Mouse (Mus musculus) gastrocnemius, adult 2 months (tissue): ENCODE results near the gene Mlx. TPM values are rescaled to one million over a fixed set of nuclear protein-coding genes. Genes with fewer than 3 reads are reported as not detected.
A peak's percentile ranks its signal among the peaks of the same experiment; 100 is the strongest.

Experiments used
- DNase-seq: peaks from one replicate; pipeline ENCODE4 v3.0.0; 2022
- H3K27ac ChIP-seq: fragments of 200-600 bp; 2 replicates; pipeline ENCODE4 v1.8.1; 2022; ENCODE audit warnings: mild to moderate bottlenecking
- H3K4me3 ChIP-seq: fragments of 200-600 bp; 2 replicates; pipeline ENCODE4 v1.8.1; 2022; ENCODE audit warnings: mild to moderate bottlenecking, moderate library complexity
- CTCF ChIP-seq: fragments of 200-600 bp; IDR thresholded peaks from 2 replicates; pipeline ENCODE4 v1.8.1; 2022; ENCODE audit warnings: antibody characterized with exemption, mild to moderate bottlenecking, moderate library complexity
- intact Hi-C: fragments of 180-260 bp; cut with DNase I; formaldehyde crosslinking; loops from one replicate; pipeline ENCODE4 v1.15.1; 2025
- microRNA-seq: library from miRNA; unstranded; fragments of <30 nt; microRNA quantifications from one replicate; pipeline ENCODE4 v1.2.0, GENCODE M21; 2021
- total RNA-seq, 2 experiments: library from RNA; stranded (reverse); gene quantifications; 2 replicates each; pipeline ENCODE4 v1.2.3; 2021

Mlx gene
- total RNA-seq, 2 experiments from 2014 or later: 12.5 to 14.4 TPM

DNA sequence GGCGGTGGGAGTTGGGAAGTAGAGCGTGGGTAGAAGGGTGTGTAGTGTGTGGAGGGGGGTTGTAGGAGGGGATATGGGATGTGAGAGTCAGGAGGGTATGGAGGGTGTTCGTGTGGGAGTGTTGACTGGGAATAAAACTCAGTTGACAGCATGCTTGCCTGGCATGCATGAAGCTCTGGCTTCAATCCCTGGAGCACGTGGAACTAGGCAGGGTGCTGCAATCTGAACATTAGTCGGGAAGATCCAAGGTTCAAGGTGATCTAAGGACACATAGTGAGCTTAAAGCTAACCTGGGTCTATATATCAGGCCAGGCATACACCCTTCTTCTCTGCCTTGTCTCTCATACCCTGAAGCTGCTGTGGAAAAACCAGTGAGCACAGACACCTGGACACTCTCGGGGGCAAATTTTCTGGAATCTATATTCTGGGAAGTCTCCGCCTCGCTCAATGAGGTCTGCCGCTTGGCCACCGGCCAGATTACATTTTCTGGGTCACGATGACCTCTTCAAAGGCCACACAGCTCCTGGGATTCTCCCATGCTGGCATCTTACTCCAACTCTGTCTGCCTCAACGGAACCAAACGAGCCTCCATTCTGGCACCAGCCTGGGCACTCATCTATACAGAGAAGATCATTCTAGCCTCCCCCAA lies 47.3 kb downstream of the Mlx start:
- H3K4me3 ChIP-seq: no peak overlapping the region
- DNase-seq: peak; percentile 30
- no peak for TF ChIP-seq CTCF
- peak overlapping the region; percentile 57 for H3K27ac ChIP-seq
- intact Hi-C loops: no loop called here

DNA sequence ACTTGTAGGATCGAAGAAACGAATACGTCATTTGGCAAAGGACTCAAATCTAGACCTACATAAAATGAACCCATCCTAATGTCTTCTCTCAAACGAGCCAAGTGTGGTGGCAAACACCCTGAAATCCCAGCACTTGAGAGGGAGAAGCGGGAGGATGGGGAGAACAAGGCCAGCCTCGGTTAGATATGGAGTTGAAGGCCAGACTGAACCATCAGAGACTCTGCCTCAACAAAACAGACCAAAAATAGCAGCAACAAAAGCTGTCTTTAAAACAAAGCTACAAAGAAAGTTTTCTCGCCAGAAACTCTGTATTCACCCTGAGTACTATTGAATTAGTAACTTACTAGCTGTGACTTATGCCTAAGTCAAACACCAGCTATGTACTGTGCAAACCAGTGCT lies 49.9 kb downstream of the Mlx start:
- no peak overlapping the region for H3K27ac ChIP-seq
- DNase-seq: no peak
- no peak for TF ChIP-seq CTCF
- H3K4me3 ChIP-seq: no peak overlapping the region
- intact Hi-C loops: no loop called here

DNA sequence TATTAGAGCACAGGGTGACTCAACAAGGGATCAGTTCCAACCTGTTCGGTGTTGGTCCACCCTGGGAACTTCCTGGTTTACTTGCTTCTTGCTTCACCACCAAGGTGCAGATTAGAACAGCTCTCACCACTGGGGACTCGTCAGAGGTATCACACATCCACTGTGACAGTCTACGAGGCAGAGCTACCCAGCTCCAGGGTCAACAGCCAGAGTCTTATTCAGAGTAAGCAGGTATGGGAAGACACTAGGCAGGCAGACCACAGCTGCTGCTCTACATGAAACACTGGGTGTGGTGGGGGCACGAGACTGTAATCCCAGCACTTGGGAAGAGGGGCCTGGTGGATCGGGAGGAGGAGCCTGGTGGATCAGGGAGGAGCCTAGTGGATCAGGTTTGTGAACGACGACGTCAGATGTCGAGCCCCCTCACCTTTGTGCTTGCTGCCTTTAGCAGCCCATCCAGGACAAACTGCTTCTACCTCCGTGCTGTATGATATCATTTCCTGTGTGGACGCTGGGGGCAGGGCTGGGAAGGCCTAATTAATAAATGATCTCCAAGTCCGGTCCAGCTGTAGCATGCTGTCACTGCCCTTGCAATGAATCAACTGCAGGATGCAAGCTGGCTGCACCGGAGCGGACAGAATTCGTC lies 51.6 kb downstream of the Mlx start:
- peak overlapping the region; percentile 47 for H3K4me3 ChIP-seq
- no peak for TF ChIP-seq CTCF
- intact Hi-C loops: no loop called here
- no peak overlapping the region for H3K27ac ChIP-seq
- DNase-seq: no peak

GRCm38 (mm10) chr11:101140164-101140819 lies 53.2 kb downstream of the Mlx start:
- peak overlapping the region; percentile 65 for H3K4me3 ChIP-seq
- intact Hi-C loops: no loop called here
- DNase-seq: peak; percentile 41
- no peak for TF ChIP-seq CTCF
- H3K27ac ChIP-seq: peak overlapping the region; percentile 58; the same call in 1 of the 2 replicates

- no peak overlapping the region for H3K4me3 ChIP-seq
- no peak for DNase-seq
- H3K27ac ChIP-seq: no peak overlapping the region
- no peak for TF ChIP-seq CTCF
- intact Hi-C loops: no loop called here
Observed at GRCm38 (mm10) chr11:101141088-101141487, 54.0 kb downstream of the Mlx start.

Small RNA genes within 50 kb of the gene (microRNA-seq; reads per million reads assigned to microRNA genes)
- gene Gm27626: not detected

Other genes starting within 250 kb of the Mlx start
- gene Stat5b, start 236.6 kb upstream of the Mlx start, total RNA-seq: 100 to 1,000 TPM; 139 to 145 TPM
- 10 to 100 TPM; 11.7 to 15.8 TPM for gene Stat5a, start 227.9 kb upstream of the Mlx start, total RNA-seq
- 10 to 100 TPM; 40.6 to 44.2 TPM for gene Stat3, start 147.7 kb upstream of the Mlx start, total RNA-seq
- 100 to 1,000 TPM; 133 to 149 TPM for gene Cavin1, start 116.4 kb upstream of the Mlx start, total RNA-seq
- gene Atp6v0a1, start 77.8 kb upstream of the Mlx start, total RNA-seq: 10 to 100 TPM; 59.6 to 65.2 TPM
- gene Naglu, start 17.3 kb upstream of the Mlx start, total RNA-seq: 1 to 10 TPM; 3.3 to 4.1 TPM
- gene Hsd17b1, start 8.9 kb upstream of the Mlx start, total RNA-seq: under 1 TPM in 1 of 2 experiments, not detected in 1; 0.18 TPM
- 1 to 10 TPM; 7.1 to 9.8 TPM for gene Coasy, start 4.7 kb upstream of the Mlx start, total RNA-seq
- 1 to 10 TPM; 1.5 to 2.2 TPM for gene Psmc3ip, start 8.2 kb downstream of the Mlx start, total RNA-seq
- 10 to 100 TPM; 30.3 to 31.1 TPM for gene Retreg3, start 32.6 kb downstream of the Mlx start, total RNA-seq
- gene Tubg1, start 32.7 kb downstream of the Mlx start, total RNA-seq: 10 to 100 TPM; 22.0 to 30.2 TPM
- 1 to 10 TPM; 2.4 to 3.6 TPM for gene Tubg2, start 68.6 kb downstream of the Mlx start, total RNA-seq
- gene Cntnap1, start 83.2 kb downstream of the Mlx start, total RNA-seq: 1 to 10 TPM; 1.2 to 1.6 TPM
- gene Plekhh3, start 84.1 kb downstream of the Mlx start, total RNA-seq: 10 to 100 TPM; 20.7 to 35.3 TPM
- not detected for gene Ccr10, start 88.2 kb downstream of the Mlx start, total RNA-seq
- gene Ezh1, start 139.2 kb downstream of the Mlx start, total RNA-seq: 10 to 100 TPM; 25.9 to 26.3 TPM
- 10 to 100 TPM; 34.8 to 37.0 TPM for gene Ramp2, start 158.8 kb downstream of the Mlx start, total RNA-seq
- gene Vps25, start 166.4 kb downstream of the Mlx start, total RNA-seq: 10 to 100 TPM; 40.2 to 53.4 TPM
- under 1 TPM; 0.08 to 0.22 TPM for gene Wnk4, start 173.3 kb downstream of the Mlx start, total RNA-seq
- under 1 TPM; 0.20 to 0.36 TPM for gene Cntd1, start 191.7 kb downstream of the Mlx start, total RNA-seq
- 10 to 100 TPM; 63.0 to 87.7 TPM for gene Coa3, start 191.8 kb downstream of the Mlx start, total RNA-seq
- gene Becn1, start 215.0 kb downstream of the Mlx start, total RNA-seq: 10 to 100 TPM; 79.6 to 85.8 TPM
- 10 to 100 TPM; 70.0 to 71.6 TPM for gene Psme3, start 228.9 kb downstream of the Mlx start, total RNA-seq
- 1 to 10 TPM in 1 of 2 experiments, under 1 TPM in 1; 0.64 to 1.4 TPM for gene Aoc2, start 237.8 kb downstream of the Mlx start, total RNA-seq
- gene Aoc3, start 243.3 kb downstream of the Mlx start, total RNA-seq: 1 to 10 TPM; 4.0 to 6.1 TPM